ENCODE assay signal across 11 mouse cellular contexts in genomic region chr16:23227851-23228250, GRCm38 (mm10). TPM values are rescaled to one million over a fixed set of nuclear protein-coding genes. Genes with fewer than 3 reads are reported as not detected.
DNase-seq lines count a peak whose midpoint lies in the region; ATAC-seq and TF ChIP-seq lines count a peak whose summit lies in the region.
"Had no signal": no experiment of that assay in that cellular context is flagged by ENCODE, and none has a peak within 500 bp of the region (broad histone marks: within the 10 kb centered on the region; RNA-seq: fewer than 3 reads in every experiment).

No protein-coding gene starts in this region.

- no peaks in the 10 kb centered on the region for H3K9me3 ChIP-seq in intestine, embryonic 15.5 days
- H3K9me3 ChIP-seq in intestine, postnatal 0 days (ENCODE audit: control insufficient read depth), result no peaks in the 10 kb centered on the region
- no peaks in the 10 kb centered on the region for H3K9me3 ChIP-seq in embryonic facial prominence, embryonic 14.5 days (ENCODE audit: control insufficient read depth, low read length)
- H3K9me3 ChIP-seq in limb, embryonic 13.5 days, result no peaks in the 10 kb centered on the region

- TF ChIP-seq CTCF in intestine, postnatal 0 days (IDR thresholded peaks at IDR 0.05; ENCODE audit: low read depth), result no peak

- peaks cover 18% of the 10 kb centered on the region for H3K4me1 ChIP-seq in intestine, embryonic 15.5 days (replicated peaks)
- no peaks in the 10 kb centered on the region; the same call in 1 of the 2 replicates for H3K4me1 ChIP-seq in intestine, postnatal 0 days (replicated peaks; ENCODE audit: control insufficient read depth, insufficient read depth, low read length)
- peaks cover 20% of the 10 kb centered on the region for H3K4me1 ChIP-seq in embryonic facial prominence, embryonic 14.5 days (ENCODE audit: control insufficient read depth, insufficient read depth, low read length)
- H3K4me1 ChIP-seq in limb, embryonic 13.5 days, result peaks cover 38% of the 10 kb centered on the region

- peak overlapping the region; percentile 96 for H3K4me2 ChIP-seq in intestine, embryonic 15.5 days (replicated peaks)
- no peak overlapping the region for H3K4me2 ChIP-seq in intestine, postnatal 0 days (replicated peaks; ENCODE audit: low read depth)
- H3K4me2 ChIP-seq in embryonic facial prominence, embryonic 14.5 days (ENCODE audit: low read depth, low read length), result peak overlapping the region; percentile 86
- peak overlapping the region; percentile 91 for H3K4me2 ChIP-seq in limb, embryonic 13.5 days (replicated peaks)

- ATAC-seq in intestine, embryonic 15.5 days, result no peak
- ATAC-seq in intestine, postnatal 0 days, result no peak
- ATAC-seq in embryonic facial prominence, embryonic 14.5 days (ENCODE audit: low read depth), result no peak
- ATAC-seq in limb, embryonic 13.5 days (ENCODE audit: low FRiP score, low read depth), result no peak

- 45% methylated on average over 6 of the region's 6 CpGs for WGBS in intestine, embryonic 15.5 days
- 57% methylated on average over 6 of the region's 6 CpGs for WGBS in intestine, postnatal 0 days
- 45% methylated on average over 6 of the region's 6 CpGs for WGBS in embryonic facial prominence, embryonic 14.5 days
- WGBS in limb, embryonic 13.5 days, result 48% methylated on average over 6 of the region's 6 CpGs

- no peaks in the 10 kb centered on the region for H3K36me3 ChIP-seq in intestine, embryonic 15.5 days
- H3K36me3 ChIP-seq in intestine, postnatal 0 days (ENCODE audit: control insufficient read depth, insufficient read depth), result no peaks in the 10 kb centered on the region
- H3K36me3 ChIP-seq in embryonic facial prominence, embryonic 14.5 days (ENCODE audit: control insufficient read depth, insufficient read depth, low read length), result no peaks in the 10 kb centered on the region
- no peaks in the 10 kb centered on the region for H3K36me3 ChIP-seq in limb, embryonic 13.5 days

- no peaks in the 10 kb centered on the region for H3K27me3 ChIP-seq in intestine, embryonic 15.5 days (replicated peaks)
- peaks cover 22% of the 10 kb centered on the region; the same call in 1 of the 2 replicates for H3K27me3 ChIP-seq in intestine, postnatal 0 days (replicated peaks; ENCODE audit: control insufficient read depth, insufficient read depth, low read length)
- H3K27me3 ChIP-seq in embryonic facial prominence, embryonic 14.5 days (replicated peaks; ENCODE audit: control insufficient read depth, insufficient read depth, low read length), result no peaks in the 10 kb centered on the region
- H3K27me3 ChIP-seq in limb, embryonic 13.5 days, result no peaks in the 10 kb centered on the region

- H3K9ac ChIP-seq in intestine, embryonic 15.5 days, result no peak overlapping the region
- H3K9ac ChIP-seq in intestine, postnatal 0 days (ENCODE audit: low read depth, low read length), result no peak overlapping the region
- no peak overlapping the region for H3K9ac ChIP-seq in embryonic facial prominence, embryonic 14.5 days (ENCODE audit: low read depth, low read length)
- H3K9ac ChIP-seq in limb, embryonic 13.5 days, result no peak overlapping the region

- H3K27ac ChIP-seq in intestine, embryonic 15.5 days, result no peak overlapping the region
- H3K27ac ChIP-seq in intestine, postnatal 0 days (ENCODE audit: low read depth, low read length), result no peak overlapping the region
- H3K27ac ChIP-seq in embryonic facial prominence, embryonic 14.5 days (replicated peaks; ENCODE audit: low read depth, low read length), result no peak overlapping the region
- H3K27ac ChIP-seq in limb, embryonic 13.5 days, result no peak overlapping the region

- H3K4me3 ChIP-seq in intestine, embryonic 15.5 days (replicated peaks), result no peak overlapping the region
- no peak overlapping the region for H3K4me3 ChIP-seq in intestine, postnatal 0 days (ENCODE audit: low read depth, low read length)
- no peak overlapping the region for H3K4me3 ChIP-seq in embryonic facial prominence, embryonic 14.5 days (ENCODE audit: low read depth, low read length)
- no peak overlapping the region for H3K4me3 ChIP-seq in limb, embryonic 13.5 days

- peak; percentile 37 for DNase-seq in CD4-positive helper T cell, adult 2 months (ENCODE audit: low read depth, low spot score)
- DNase-seq in embryonic facial prominence, embryonic 14.5 days (ENCODE audit: low spot score), result no peak
- DNase-seq in cerebellum, postnatal 36 days, result no peak
- no peak for DNase-seq in natural killer cell, adult 2 months (ENCODE audit: low spot score in 2 of 2)
- DNase-seq in ovary, postnatal 14 days (ENCODE audit: low spot score), result no peak
- DNase-seq: adrenal gland, postnatal 10 days; cerebellum, adult 9-10 months; gastrocnemius, postnatal 10 days had no signal

RNA-seq across cellular contexts. Expression of gene St6gal1, which starts 3.3 kb away (rescaled TPM):
- 15.7 and 17.5 TPM in 2 replicates for polyA plus RNA-seq in intestine, embryonic 15.5 days (2015; fragmentation: Nextera tagmentation; extraction: Ambion mirVana)
- polyA plus RNA-seq in intestine, postnatal 0 days (2015; fragmentation: Nextera tagmentation; extraction: Ambion mirVana), result 6.0 and 6.8 TPM in 2 replicates
- 20.3 and 21.0 TPM in 2 replicates for polyA plus RNA-seq in embryonic facial prominence, embryonic 14.5 days (2014; fragmentation: Nextera tagmentation; extraction: Ambion mirVana)
- 20.3 and 20.6 TPM in 2 replicates for polyA plus RNA-seq in limb, embryonic 13.5 days (2015; fragmentation: Nextera tagmentation; extraction: Ambion mirVana)
